Mouse (Mus musculus): ENCODE data around the gene 4921517D22Rik.
"Not testable (repeated sequence)": the region's sequence is repeated elsewhere in the genome, so short reads cannot be mapped to it uniquely, and the experiment has no call there.

The 4921517D22Rik gene

DNA sequence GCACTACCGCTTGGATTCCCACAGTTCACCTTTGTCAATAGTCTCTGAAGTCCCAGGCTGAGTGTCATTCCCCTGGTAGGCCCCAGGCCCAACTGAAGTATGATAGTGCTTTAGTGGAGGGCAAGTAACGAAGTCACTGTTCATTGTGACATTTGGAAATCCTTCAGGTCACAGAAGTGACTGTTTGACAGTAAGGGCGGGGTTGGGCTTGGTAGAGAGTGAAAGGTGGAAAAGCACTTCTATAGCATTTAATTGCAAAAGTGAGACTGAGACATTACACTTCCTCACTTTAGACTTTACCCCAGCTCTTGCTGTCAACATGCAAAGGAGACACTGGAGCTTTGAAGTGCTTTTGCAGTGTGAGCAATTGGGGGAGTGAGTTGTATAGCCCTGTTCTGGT is at the start of gene 4921517D22Rik:
4921517D22Rik (minus strand) TSS at position 101 of the 400 bp plus-strand sequence.
- no peak for DNase-seq (ENCODE audit: inconsistent ontology term)

DNA sequence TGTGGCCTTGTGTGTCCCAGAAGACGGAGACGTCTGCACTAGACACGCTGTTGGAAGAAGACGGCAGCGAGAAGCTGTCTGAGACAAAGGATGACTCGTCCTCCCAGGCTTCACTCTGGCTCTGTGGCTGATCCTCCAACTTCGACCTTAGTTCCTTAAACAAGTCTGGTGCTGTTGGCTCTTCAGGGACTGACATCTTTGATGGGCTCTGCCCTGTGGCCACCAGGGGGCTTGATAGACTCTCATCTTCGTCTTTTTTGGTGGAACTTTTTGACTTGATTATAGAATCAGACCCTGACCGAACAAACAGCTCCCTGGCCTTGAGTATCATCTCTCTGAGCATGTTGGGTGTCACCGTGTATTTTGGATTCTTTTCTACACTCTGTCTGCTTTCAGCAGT is 47.8 kb upstream of the 4921517D22Rik start:
- DNase-seq (ENCODE audit: inconsistent ontology term), result no peak

DNA sequence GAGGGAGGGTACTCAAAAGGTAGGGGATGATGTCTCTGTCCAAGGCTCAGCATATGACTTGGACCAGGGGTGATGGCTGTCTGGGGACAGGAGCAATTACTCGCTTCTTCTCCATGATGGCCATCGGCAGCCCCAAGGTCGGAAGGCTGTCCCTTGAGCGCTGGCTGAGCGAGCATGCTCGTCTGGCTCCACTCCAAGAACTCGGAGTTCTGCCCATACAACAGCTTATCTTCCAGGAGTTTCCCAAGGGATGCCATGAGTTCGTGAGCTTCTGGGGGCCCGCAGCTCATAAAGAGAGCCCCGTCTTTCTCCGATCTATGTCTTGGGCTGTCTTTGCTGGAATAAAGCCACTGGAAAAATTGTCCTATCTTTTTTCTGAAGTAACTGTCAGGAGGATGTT is 47.2 kb upstream of the 4921517D22Rik start:
- DNase-seq (ENCODE audit: inconsistent ontology term), result no peak

DNA sequence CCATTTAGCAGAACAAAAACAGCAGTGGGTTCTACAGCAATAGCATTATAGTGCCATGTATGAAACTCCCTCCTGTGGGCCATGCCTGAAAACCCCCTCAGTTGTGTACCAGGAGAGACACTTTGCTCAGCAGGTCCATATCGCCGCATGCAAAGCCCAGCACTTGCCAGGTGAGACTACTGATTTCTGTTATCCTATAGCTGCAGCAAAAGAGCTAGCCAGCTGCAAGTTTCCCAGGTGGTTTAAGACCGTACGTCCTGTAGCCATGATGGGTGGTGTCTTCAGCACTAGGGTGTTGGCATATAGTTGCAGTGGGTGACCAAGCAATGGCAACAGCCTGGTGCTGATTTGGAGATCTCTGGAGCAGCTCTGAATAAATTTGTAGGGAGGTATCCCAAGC is 45.5 kb upstream of the 4921517D22Rik start:
- DNase-seq (ENCODE audit: inconsistent ontology term), result no peak

DNA sequence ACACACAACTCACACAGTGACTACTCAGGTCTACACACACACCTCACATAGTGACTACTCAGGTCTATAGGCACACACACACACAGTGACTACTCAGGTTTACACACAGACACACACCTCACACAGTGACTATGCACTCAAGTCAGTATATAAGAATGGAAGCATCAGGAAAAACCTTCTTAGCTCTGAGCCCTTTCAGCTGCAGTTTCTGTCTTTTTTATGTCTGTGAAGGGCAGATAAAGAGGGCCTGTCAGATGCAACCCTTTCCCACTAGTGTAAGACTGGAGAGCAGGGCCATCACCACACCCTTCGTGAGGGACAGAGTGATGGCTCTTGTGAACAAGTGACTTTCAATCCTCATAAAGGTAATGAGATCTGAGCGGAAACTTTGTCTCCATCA is 44.5 kb upstream of the 4921517D22Rik start:
- DNase-seq (ENCODE audit: inconsistent ontology term), result no peak

DNA sequence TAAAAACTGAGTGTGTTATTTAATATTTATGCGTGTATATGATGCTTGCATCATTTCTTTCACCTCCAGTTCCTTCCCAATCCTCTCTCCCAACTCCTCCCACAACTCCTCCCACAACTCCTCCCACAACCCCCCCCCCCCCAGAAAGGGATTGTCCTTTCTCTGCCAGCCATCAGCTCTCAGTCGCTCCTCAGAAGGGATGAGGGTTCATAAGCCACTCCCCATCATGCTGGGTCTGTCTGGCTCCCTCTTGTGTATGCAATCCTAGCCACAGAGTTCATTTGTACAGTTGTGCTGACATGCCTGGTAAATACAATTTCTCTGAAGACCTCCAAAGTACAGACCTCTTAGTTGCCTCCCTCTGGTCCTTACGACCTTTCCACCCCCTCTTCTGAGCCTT is 41.3 kb upstream of the 4921517D22Rik start:
- peak; percentile 71 for DNase-seq (ENCODE audit: inconsistent ontology term)

DNA sequence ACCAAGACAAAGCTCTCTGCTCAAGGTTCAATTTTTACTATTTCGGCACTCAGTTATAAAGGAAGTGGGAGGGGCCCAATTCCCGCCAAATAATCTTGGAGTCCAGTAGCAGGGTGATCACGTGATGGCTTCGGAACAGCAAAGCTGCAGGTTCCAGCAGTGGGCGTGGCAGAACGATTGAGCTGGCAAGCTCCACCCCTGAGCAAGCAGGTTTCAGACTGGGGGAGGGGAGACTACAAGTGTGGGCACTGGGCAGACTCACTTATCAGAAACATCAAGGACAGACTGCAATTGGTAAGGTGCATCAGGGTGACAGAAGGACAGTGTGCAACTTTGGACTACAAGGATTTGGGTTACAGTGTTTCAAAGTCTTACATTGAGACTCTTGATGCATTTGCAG is 40.4 kb upstream of the 4921517D22Rik start:
- not testable (repeated sequence) for DNase-seq (ENCODE audit: inconsistent ontology term)

DNA sequence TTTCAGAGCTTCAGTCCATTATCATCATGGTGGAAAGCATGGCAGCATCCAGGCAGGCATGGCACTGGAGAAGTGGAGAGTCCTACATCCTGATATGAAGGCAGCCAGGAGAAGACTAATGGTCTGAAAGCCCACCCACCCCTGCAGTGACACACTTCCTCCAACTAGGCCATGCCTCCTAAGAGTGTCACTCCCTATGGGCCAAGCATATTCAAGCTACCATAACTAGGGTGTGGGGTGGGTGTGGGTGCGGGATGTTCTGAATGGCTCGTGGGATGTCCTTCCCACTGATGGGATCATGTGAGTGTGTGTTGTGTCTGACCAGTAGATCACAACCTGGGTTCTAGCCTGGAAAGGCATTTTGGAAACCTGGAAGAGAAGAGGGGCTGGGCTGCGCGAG is 40.0 kb upstream of the 4921517D22Rik start:
- DNase-seq (ENCODE audit: inconsistent ontology term), result no peak

DNA sequence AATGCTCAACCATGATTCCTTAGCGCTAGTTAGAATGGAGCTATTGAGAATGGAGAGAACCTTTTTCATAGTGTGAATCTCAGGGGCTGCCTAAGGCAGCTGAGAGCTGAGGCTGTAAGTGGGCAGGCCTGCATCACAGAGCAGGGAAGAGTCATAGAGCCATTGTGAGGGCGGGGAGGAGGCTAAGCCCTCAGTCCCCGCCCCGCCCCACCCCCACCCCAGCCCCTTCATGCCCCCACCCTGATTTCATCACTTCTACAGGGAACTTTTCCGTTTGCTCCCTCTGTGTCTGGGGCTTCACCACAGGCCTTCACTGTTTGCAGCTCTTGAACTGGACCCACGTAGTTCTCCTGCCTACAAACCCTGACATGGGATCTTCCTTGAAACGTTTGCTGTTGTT is 37.7 kb upstream of the 4921517D22Rik start, which contains the start of gene Spata31d1d:
Spata31d1d (minus strand) TSS at position 101 of the 400 bp plus-strand sequence.
- DNase-seq (ENCODE audit: inconsistent ontology term), result no peak

DNA sequence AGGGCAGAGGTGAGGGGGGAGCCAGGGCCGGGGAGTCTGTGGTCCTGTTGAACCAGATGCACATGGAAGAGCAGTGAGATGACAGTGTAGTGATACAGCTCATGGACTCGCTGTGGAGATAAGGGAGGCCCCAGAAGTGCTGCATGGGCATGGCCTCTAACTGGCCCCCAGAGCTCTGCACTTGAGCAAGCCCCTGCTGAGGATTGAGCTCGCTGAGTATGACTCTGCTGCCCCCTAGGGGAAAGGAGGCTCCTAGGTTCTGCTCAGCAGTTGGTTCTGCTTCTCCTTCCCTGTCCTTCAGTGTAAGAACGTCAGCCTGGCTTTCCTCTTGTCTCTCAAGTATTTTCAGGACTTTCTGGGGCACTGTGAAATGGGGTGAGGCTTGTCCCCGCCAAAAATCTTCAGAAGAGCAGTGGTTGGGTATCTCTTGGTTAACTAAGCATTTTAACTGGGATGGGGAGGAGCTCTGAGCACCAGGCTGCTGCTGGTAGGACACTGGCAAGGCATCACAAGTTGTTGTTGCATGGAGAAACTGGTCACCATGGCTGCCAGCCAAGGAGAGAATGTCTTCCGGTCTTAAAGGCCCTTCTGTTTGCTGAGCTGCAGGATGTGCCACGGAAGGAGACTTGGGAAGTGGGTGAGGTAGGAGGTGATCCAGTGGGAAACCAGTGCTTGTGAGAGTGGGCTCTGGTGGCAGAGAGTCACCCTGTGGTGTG is 34.6 kb upstream of the 4921517D22Rik start:
- peak; percentile 74 for DNase-seq (ENCODE audit: inconsistent ontology term)

DNA sequence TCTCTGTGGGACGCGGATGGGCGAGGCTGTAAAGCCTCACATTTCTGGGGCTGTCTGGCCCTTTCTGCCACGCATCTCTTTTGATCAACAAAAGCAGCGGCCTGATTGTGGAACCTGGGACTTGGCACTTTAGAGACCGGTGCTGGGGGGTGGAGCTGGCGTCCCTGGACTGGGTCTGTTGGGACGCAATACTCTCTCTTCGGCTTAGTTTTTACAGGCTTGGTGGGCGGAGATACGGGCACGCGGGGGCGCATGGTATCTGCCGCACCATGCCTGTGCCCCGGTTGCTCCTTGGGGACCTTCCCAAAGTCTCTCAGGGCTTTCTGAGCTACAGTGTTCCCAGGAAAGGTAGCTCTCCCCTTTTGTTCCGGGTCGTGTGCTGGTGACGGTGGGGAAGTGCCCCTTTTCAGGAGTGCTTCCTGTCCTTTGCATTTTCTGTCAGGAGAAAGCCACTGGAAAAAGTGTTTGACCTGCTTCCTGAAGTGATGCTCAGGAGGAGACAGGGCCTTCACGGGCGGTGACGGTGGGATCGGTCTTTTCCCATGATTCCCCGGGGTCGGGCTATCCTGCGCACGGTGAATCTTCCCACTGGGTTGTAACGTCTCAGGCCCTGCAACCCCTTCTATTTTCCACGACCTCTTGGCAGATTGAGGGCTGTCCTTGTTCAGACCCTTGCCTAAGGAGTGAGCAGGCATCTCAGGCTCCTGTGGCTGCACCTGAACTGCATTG is 32.4 kb upstream of the 4921517D22Rik start:
- DNase-seq (ENCODE audit: inconsistent ontology term), result no peak

DNA sequence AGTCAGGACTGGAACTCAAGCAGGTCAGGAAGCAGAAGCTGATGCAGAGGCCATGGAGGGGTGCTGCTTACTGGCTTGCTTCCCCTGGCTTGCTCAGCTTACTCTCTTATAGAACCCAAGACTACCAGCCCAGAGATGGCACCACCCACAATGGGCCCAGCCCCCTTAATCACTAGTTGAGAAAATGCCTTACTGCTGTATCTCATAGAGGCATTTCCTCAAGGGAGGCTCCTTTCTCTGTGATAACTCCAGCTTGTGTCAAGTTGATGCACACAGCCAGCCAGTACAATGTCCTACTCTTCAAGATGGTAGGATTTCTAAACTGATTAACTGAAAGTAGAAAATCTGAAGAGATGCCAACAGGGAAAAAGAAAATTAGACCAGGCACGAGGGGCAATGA is 28.2 kb upstream of the 4921517D22Rik start:
- not testable (repeated sequence) for DNase-seq (ENCODE audit: inconsistent ontology term)

DNA sequence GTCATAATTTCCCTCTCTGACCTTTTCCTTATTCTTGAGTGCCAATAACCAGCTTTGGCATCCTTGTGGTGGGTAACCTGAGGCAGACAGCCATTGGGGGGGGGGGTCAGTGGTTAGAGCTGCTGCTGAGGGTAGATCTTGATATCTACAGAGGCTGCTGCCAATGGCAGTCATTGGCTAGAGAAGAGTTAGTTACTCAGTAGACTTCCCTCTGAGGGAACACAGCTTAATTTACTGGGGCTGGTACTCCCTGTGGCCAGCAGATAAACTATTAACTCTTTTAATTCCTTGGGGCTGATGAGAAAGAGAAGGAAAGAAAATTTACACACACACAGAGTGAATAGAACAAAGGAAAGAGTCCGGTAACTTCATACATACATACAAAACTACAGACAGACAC is 25.6 kb upstream of the 4921517D22Rik start:
- DNase-seq (ENCODE audit: inconsistent ontology term), result no peak

DNA sequence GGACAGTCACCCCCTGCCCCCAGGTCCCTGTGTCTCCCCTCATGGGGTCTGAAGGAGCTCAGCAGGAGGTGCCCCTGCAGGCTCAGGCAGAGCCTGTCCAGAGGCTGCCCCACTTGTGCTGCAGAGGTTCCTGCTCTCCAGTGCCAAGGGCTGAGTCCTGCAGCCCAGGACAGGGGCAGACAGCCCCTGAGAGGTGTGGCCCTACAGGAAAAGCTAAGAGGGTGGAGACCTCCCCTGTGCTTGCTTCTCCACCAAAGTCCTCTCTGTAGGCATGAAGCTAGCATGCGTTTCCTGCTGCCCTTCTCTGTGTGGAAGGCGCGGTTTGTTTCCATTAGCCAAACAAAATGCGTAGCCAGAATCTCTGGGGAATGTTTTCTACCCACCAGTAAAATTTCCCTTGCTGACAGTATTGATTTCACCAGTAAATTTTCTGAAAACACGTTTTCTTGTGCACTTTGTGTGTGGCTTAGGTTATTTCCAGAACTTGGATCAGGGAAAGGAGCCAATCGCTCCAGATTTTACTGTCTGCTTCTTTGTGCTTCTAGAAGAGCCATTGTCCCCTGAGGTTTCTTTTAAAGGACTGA is 25.0 kb upstream of the 4921517D22Rik start:
- not testable (repeated sequence) for DNase-seq (ENCODE audit: inconsistent ontology term)

DNA sequence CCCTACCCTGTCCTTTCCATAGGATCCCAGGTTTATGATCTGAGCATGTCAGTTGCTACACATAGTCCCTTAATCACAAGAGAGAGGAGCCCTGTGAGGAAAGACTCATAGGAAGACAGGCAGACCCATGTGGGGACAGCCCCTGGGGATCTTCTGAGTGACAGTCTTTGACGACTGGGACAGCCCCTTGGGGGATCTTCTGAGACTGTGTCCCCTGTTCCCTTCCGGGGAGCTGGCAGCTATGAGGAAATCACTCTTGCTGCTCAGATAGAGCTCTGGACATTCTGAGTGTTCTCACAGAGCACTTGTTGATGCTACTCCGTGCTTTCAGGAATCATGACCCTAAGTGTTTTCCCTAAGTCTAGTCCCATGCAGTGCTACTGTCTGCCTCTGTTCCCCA is 19.8 kb upstream of the 4921517D22Rik start:
- DNase-seq (ENCODE audit: inconsistent ontology term), result no peak

DNA sequence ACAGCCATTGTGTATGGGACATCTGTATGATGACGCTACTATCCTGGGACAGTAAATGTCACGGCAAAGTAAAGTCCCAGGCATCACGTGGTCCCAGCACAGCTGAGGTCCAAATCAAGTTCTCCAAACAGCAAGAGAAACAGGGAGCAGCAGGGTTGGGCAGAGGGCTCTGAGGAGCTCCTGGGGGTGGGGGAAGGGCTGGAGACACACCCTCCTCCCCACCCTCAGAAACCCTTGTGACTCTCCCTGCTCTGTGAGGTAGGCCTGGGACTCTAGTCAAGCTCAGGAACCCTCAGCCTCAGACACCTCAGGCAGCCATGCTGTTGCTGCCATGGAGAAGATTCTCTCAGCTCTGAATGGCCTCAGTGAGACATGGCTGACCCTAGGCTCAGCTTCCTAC is 18.1 kb upstream of the 4921517D22Rik start, which contains the start of gene Spata31d1b:
Spata31d1b (plus strand) TSS at position 301 of the 400 bp plus-strand sequence.
- not testable (repeated sequence) for DNase-seq (ENCODE audit: inconsistent ontology term)

DNA sequence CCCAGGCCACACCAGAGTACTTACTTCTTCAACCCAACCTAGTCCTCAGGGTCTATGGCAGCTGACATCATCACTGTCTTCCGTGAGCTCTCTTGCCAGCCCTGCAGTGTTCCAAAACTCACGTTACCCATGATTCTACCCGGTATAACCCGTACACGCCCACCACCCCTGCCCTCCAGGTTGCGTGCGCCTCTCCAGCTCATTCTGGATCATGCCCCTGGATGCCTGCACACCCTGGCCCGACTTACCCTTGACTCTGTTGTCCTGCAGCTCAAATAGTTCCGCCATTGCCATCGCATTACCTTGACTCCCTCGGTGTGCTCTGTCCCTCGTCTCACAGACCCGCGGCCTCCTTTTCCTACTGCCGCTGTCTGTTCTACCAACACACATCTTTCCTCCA is 16.3 kb upstream of the 4921517D22Rik start, which contains the start of gene Spata31d1a:
Spata31d1a (minus strand) TSS at position 101 of the 400 bp plus-strand sequence.
- DNase-seq (ENCODE audit: inconsistent ontology term), result no peak

DNA sequence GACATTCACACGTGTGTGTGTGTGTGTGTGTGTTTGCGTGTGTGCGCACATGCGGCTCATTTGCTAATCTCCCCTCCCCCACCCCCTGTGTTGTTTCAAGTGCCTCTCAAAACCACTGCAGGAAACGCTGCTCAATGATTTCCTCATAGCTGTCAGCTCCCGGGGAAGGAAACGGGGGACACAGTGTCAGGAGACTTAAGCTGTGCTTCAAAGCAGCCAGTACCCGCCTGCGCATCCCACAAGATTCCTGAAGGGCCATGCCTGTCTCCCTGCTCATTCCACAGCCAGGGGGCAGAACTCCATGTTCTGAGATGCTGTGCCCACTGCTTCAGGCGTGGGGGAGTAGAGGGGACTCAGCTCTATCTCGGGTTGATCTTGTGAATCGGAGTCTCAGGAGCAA is 10.7 kb upstream of the 4921517D22Rik start:
- DNase-seq (ENCODE audit: inconsistent ontology term), result no peak

DNA sequence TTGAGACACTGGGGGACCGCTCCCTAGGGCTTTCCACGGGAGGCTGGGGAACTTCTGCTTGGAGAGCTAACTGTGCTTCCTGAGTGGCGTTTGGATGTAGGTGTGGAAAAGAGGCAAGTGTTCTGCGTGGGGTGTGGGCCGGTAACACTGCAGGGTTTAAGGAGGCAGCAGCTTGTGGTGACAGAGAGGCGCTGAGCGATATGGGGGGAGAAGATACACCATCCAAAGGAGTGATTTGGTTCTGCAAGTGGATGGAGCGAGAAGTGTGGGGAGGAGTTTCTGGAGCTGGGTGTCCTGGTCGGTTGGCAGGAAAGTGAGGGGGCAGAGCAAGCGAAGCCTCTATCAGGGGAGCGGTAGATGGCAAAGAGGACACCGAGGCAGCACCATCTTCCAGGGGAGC is 9.6 kb upstream of the 4921517D22Rik start:
- DNase-seq (ENCODE audit: inconsistent ontology term), result no peak

DNA sequence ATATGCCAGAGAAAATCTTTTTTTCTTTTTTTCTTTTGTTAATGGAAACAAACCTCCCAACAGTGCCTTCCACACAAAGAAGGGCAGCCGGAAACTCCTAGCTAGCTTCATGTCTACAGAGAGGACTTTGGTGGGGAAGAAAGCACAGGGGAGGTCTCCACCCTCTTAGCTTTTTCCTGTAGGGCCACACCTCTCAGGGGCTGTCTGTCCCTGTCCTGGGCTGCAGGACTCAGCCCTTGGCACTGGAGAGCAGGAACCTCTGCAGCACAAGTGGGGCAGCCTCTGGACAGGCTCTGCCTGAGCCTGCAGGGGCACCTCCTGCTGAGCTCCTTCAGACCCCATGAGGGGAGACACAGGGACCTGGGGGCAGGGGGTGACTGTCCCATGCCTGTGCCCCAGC is 6.2 kb upstream of the 4921517D22Rik start:
- DNase-seq (ENCODE audit: inconsistent ontology term), result not testable (repeated sequence)

DNA sequence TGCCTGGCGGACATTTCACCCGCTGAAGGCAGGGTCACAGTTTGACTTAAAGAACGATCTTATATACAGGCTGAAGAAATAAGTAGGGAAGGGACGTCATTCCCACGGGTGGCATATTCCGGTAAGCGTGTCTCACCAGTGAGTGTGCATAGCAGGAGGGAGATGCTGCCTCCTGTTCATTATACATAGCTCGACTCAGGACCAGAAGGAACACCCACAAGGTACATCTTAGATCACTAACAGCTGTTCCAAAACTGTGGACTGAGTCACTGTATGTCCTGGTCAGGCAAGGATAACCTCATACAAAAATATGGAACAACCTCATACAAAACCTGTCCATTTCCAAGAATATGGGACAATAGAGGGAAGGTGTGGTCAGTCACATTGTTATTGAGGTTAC is 5.2 kb upstream of the 4921517D22Rik start:
- DNase-seq (ENCODE audit: inconsistent ontology term), result no peak

DNA sequence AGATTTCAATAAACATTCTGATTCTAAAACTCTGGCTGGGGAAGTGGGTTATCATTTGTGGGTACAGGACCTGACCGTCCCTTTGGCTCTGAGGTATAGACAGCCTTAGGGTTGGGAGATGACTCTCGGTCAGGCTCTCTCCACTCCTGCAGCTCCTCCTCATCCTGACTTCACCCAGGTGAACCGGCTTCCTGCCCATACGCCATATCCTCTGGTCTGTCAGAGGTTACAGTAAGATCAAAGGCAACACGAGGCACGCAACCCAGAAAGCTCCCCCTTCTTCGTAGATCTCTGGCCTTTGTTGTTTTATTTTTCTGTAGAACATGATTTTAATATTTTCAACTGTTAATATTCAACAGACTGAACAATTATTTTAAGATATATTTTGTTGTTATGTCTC is 1.9 kb upstream of the 4921517D22Rik start:
- DNase-seq (ENCODE audit: inconsistent ontology term), result no peak

DNA sequence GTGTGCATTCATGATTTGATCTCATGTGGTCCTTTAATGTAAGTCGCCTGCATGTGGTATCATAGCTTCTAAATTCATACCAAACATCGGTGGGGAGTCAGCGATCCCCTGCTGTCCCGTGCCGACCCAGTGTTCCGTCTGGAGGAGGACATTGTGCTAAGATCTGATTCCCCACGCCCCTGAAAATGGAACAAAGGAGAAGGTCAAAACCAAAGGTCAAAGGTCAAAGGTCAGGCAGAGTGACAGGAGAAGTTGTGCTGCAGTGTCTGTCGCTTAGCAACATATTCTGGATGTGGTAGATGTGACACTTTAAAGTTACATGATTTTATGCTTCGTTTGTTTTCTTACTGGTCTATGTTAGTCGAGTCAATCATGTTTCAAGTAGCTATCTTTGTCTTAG is 2.4 kb downstream of the 4921517D22Rik start:
- DNase-seq (ENCODE audit: inconsistent ontology term), result no peak
